Comparison of ENCODE assay signal across 7 mouse cellular contexts in genomic region chr16:3846711-3847518, GRCm38 (mm10). TPM values are rescaled to one million over a fixed set of nuclear protein-coding genes. Genes with fewer than 3 reads are reported as not detected.
DNase-seq lines count a peak whose midpoint lies in the region; ATAC-seq and TF ChIP-seq lines count a peak whose summit lies in the region.

Zfp174 (plus strand) TSS chr16:3847268.

- DNase-seq in adrenal gland, postnatal 10 days: peak; percentile 94
- peak; percentile 92 for DNase-seq in embryonic facial prominence, embryonic 10.5 days (ENCODE audit: low spot score)
- peak; percentile 77 for DNase-seq in gonadal fat pad, adult 2 months (ENCODE audit: low read depth)
- DNase-seq in left cerebral cortex, postnatal 4 days: peak; percentile 94

- H3K27ac ChIP-seq in embryonic facial prominence, embryonic 10.5 days (replicated peaks): peak within 1 kb of the TSS; percentile 75
- H3K27ac ChIP-seq in intestine, postnatal 0 days (ENCODE audit: low read depth, low read length): no peak within 1 kb of the TSS
- H3K27ac ChIP-seq in midbrain, embryonic 12.5 days (replicated peaks): no peak within 1 kb of the TSS
- no peak within 1 kb of the TSS for H3K27ac ChIP-seq in small intestine, adult 2 months (ENCODE audit: insufficient read depth, low read depth, low read length)

- H3K4me1 ChIP-seq in embryonic facial prominence, embryonic 10.5 days: peaks cover 10% of the 10 kb centered on the region
- no peaks in the 10 kb centered on the region for H3K4me1 ChIP-seq in intestine, postnatal 0 days (replicated peaks; ENCODE audit: control insufficient read depth, insufficient read depth, low read length)
- peaks cover 4% of the 10 kb centered on the region; the same call in 1 of the 2 replicates for H3K4me1 ChIP-seq in midbrain, embryonic 12.5 days
- peaks cover 8% of the 10 kb centered on the region for H3K4me1 ChIP-seq in small intestine, adult 2 months (ENCODE audit: control insufficient read depth, insufficient read depth, insufficient read length, low read length)

- H3K36me3 ChIP-seq in embryonic facial prominence, embryonic 10.5 days (replicated peaks): no peaks in the 10 kb centered on the region
- H3K36me3 ChIP-seq in intestine, postnatal 0 days (ENCODE audit: control insufficient read depth, insufficient read depth): no peaks in the 10 kb centered on the region
- no peaks in the 10 kb centered on the region for H3K36me3 ChIP-seq in midbrain, embryonic 12.5 days
- no peaks in the 10 kb centered on the region for H3K36me3 ChIP-seq in small intestine, adult 2 months (ENCODE audit: control insufficient read depth, insufficient read depth, low read length)

- H3K9me3 ChIP-seq in embryonic facial prominence, embryonic 10.5 days: no peaks in the 10 kb centered on the region
- no peaks in the 10 kb centered on the region for H3K9me3 ChIP-seq in intestine, postnatal 0 days (ENCODE audit: control insufficient read depth)
- H3K9me3 ChIP-seq in midbrain, embryonic 12.5 days: no peaks in the 10 kb centered on the region

- ATAC-seq in intestine, postnatal 0 days: peak; percentile 98
- peak; percentile 99 for ATAC-seq in midbrain, embryonic 12.5 days (ENCODE audit: low FRiP score, low read depth)

- H3K4me3 ChIP-seq in embryonic facial prominence, embryonic 10.5 days: peak within 1 kb of the TSS; percentile 76
- peak within 1 kb of the TSS; percentile 59 for H3K4me3 ChIP-seq in intestine, postnatal 0 days (ENCODE audit: low read depth, low read length)
- H3K4me3 ChIP-seq in midbrain, embryonic 12.5 days: peak within 1 kb of the TSS; percentile 72
- peak within 1 kb of the TSS; percentile 84 for H3K4me3 ChIP-seq in small intestine, adult 2 months (ENCODE audit: low read depth, low read length)

- WGBS in embryonic facial prominence, embryonic 10.5 days: 4% methylated on average over 38 of the region's 38 CpGs
- WGBS in intestine, postnatal 0 days: 2% methylated on average over 38 of the region's 38 CpGs
- WGBS in midbrain, embryonic 12.5 days: 4% methylated on average over 38 of the region's 38 CpGs
- 1% methylated on average over 38 of the region's 38 CpGs for WGBS in small intestine, adult 2 months

- peak within 1 kb of the TSS; percentile 63 for H3K9ac ChIP-seq in intestine, postnatal 0 days (ENCODE audit: low read depth, low read length)
- peak within 1 kb of the TSS; percentile 68 for H3K9ac ChIP-seq in midbrain, embryonic 12.5 days (replicated peaks)

- no peak for TF ChIP-seq POLR2A in small intestine, adult 2 months (IDR thresholded peaks at IDR 0.05; ENCODE audit: low read depth, low read length)

- peak within 1 kb of the TSS; percentile 74 for H3K4me2 ChIP-seq in intestine, postnatal 0 days (replicated peaks; ENCODE audit: low read depth)
- H3K4me2 ChIP-seq in midbrain, embryonic 12.5 days (replicated peaks): peak within 1 kb of the TSS; percentile 67

- TF ChIP-seq CTCF in intestine, postnatal 0 days (IDR thresholded peaks at IDR 0.05; ENCODE audit: low read depth): no peak
- TF ChIP-seq CTCF in small intestine, adult 2 months (IDR thresholded peaks at IDR 0.05; ENCODE audit: extremely low read depth, insufficient read length, insufficient replicate concordance, low read depth, low read length): no peak

- intact Hi-C loops in left cerebral cortex, postnatal 4 days (cut with DNase I): no loop called here

- H3K27me3 ChIP-seq in embryonic facial prominence, embryonic 10.5 days (replicated peaks; ENCODE audit: low read depth, poor library complexity, severe bottlenecking): no peaks in the 10 kb centered on the region
- no peaks in the 10 kb centered on the region for H3K27me3 ChIP-seq in intestine, postnatal 0 days (replicated peaks; ENCODE audit: control insufficient read depth, insufficient read depth, low read length)
- no peaks in the 10 kb centered on the region for H3K27me3 ChIP-seq in midbrain, embryonic 12.5 days
- H3K27me3 ChIP-seq in small intestine, adult 2 months (ENCODE audit: control insufficient read depth, insufficient read depth, low read length): no peaks in the 10 kb centered on the region

RNA-seq across cellular contexts. Expression of gene Zfp174, which starts in this region (rescaled TPM):
- total RNA-seq in adrenal gland, postnatal 10 days (2021): 10 to 100 TPM in 1 of 2 experiments, 1 to 10 TPM in 1; 4.2 to 11.0 TPM
- polyA plus RNA-seq in embryonic facial prominence, embryonic 10.5 days (2016; fragmentation: Nextera tagmentation; extraction: Ambion mirVana): 0.82 and 1.1 TPM in 2 replicates
- polyA plus RNA-seq in gonadal fat pad, adult 2 months (2012; rRNA removed): 1.7 and 2.0 TPM in 2 replicates
- polyA plus RNA-seq in intestine, postnatal 0 days (2015; fragmentation: Nextera tagmentation; extraction: Ambion mirVana): 0.35 and 0.44 TPM in 2 replicates
- total RNA-seq in left cerebral cortex, postnatal 4 days (2021): 1 to 10 TPM; 5.9 to 6.1 TPM
- 1.6 and 2.1 TPM in 2 replicates for polyA plus RNA-seq in midbrain, embryonic 12.5 days (2016; fragmentation: Nextera tagmentation; extraction: Ambion mirVana)
- 0.18 and 0.37 TPM in 2 replicates for polyA plus RNA-seq in small intestine, adult 2 months (2012; rRNA removed)

Comparison
In these comparisons a context has a peak if more than half of its experiments do, and no peak if none do; other contexts are left out.
1. Peak in ATAC-seq, H3K4me3 ChIP-seq, H3K9ac ChIP-seq and H3K4me2 ChIP-seq in intestine, postnatal 0 days; RNA of the gene not detected or under 1 TPM.